Mouse (Mus musculus): Measurements from ENCODE around the gene Xrcc4. TPM values are rescaled to one million over a fixed set of nuclear protein-coding genes. Genes with fewer than 3 reads are reported as not detected.

The Xrcc4 gene
- polyA plus RNA-seq, 1 experiment, result 0.27 TPM

DNA sequence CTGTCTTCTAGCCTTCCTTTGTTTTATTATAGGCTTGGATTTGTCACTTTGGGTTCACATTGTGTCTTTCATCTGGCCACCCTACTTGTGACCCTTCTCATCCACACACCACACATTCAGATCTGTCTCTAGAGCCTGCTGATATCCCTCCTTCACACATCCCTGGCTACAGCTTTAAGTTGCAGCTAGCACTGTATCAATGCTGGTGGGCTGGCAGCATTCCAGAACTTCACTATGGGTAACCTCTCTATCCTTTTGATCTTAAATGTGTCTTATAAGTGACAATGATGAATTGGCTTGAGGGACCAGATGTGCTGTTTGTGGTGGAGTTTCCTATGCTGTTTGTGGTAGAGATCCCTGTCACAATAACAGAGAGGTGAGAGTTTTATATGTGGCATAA is 120.7 kb downstream of the Xrcc4 start:
- no peak for TF ChIP-seq CTCF (IDR thresholded peaks at IDR 0.05; ENCODE audit: extremely low read depth, insufficient read length, insufficient replicate concordance, low read depth, low read length)
- TF ChIP-seq POLR2A (IDR thresholded peaks at IDR 0.05; ENCODE audit: low read depth, low read length), result no peak
- H3K27me3 ChIP-seq (ENCODE audit: control insufficient read depth, insufficient read depth, low read length), result no peaks in the 10 kb centered on the region
- no peaks in the 10 kb centered on the region for H3K36me3 ChIP-seq (ENCODE audit: control insufficient read depth, insufficient read depth, low read length)
- H3K4me1 ChIP-seq (ENCODE audit: control insufficient read depth, insufficient read depth, insufficient read length, low read length), result no peaks in the 10 kb centered on the region
- H3K27ac ChIP-seq (ENCODE audit: insufficient read depth, low read depth, low read length), result no peak overlapping the region
- no peak overlapping the region for H3K4me3 ChIP-seq (ENCODE audit: low read depth, low read length)

DNA sequence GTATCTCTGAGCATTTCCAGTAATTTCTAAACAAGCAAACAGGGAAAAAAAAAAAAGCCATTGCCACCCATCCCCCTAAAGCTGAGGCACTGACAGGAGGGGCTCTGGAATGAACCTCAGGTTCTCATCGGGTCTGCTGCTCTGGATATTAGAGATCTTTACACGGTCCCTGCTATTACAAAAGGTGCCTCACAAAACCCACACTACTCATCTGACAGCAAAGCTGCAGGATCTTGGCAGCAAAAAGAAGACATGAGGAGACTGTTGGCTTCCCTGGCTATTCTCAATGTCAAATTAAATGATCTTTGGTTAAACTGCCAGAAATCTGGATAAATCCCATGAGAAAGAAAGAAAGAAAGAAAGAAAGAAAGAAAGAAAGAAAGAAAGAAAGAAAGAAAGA is 145.1 kb downstream of the Xrcc4 start:
- H3K27me3 ChIP-seq (ENCODE audit: control insufficient read depth, insufficient read depth, low read length), result no peaks in the 10 kb centered on the region
- TF ChIP-seq POLR2A (IDR thresholded peaks at IDR 0.05; ENCODE audit: low read depth, low read length) (no peak), CTCF (IDR thresholded peaks at IDR 0.05; ENCODE audit: extremely low read depth, insufficient read length, insufficient replicate concordance, low read depth, low read length) (no peak)
- no peaks in the 10 kb centered on the region for H3K4me1 ChIP-seq (ENCODE audit: control insufficient read depth, insufficient read depth, insufficient read length, low read length)
- no peak overlapping the region for H3K27ac ChIP-seq (ENCODE audit: insufficient read depth, low read depth, low read length)
- H3K4me3 ChIP-seq (ENCODE audit: low read depth, low read length), result no peak overlapping the region
- no peaks in the 10 kb centered on the region for H3K36me3 ChIP-seq (ENCODE audit: control insufficient read depth, insufficient read depth, low read length)
- 82% methylated on average over 2 of the region's 2 CpGs for WGBS

DNA sequence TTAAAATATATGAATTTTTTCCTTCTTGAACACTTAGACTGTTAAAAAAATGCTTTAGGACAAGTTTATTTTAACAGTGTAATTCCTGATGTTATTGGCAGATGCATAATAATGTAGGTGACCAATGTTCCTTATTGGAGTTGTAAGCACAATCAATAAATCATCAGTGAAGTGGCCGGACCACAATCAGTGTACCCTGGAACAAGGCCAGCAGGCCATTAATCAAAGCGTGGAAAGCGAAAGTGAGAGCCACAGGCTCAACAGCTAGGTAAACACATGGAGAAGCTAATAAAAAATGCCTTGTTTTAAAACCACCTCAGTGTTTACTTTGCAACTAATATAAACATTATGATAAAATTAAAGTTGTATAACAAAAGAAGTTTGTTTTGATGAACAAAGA is 159.9 kb downstream of the Xrcc4 start:
- Histone ChIP-seq H3K27me3 (ENCODE audit: control insufficient read depth, insufficient read depth, low read length) (no peaks in the 10 kb centered on the region), H3K4me3 (ENCODE audit: low read depth, low read length) (no peak overlapping the region), H3K4me1 (ENCODE audit: control insufficient read depth, insufficient read depth, insufficient read length, low read length) (no peaks in the 10 kb centered on the region), H3K27ac (ENCODE audit: insufficient read depth, low read depth, low read length) (no peak overlapping the region), H3K36me3 (ENCODE audit: control insufficient read depth, insufficient read depth, low read length) (no peaks in the 10 kb centered on the region)
- TF ChIP-seq CTCF (IDR thresholded peaks at IDR 0.05; ENCODE audit: extremely low read depth, insufficient read length, insufficient replicate concordance, low read depth, low read length), result no peak
- TF ChIP-seq POLR2A (IDR thresholded peaks at IDR 0.05; ENCODE audit: low read depth, low read length), result no peak
- WGBS, result 7% methylated on average over 3 of the region's 3 CpGs

DNA sequence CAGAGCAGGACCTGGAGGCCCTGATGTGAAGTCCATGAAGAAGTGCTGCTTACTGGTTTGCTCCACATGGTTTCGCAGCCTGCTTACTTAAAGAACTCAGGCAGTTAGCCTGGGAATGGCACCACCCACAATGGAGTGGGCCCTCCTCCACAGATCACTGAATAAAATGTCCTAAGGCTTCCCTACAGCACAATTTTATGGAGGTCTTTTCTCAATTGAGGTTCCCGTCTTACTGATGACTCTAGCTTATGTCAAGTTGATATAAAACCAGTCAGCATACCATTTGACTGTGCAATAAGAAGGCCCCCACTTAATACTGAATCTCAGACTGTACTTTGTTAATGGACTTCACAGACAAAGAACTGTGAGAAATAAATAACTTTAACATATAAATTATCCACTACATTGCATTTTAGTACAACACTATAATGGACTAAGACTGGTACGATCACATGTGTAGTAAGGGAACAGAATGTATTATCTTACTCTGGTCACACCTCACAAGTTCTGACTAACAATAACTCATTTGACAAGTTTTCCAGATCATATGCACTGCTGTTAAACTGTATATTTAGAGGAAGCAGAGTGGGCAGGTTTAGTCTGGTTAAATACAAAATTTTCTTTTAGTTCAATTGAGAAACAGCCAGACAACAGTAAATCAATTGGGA is 170.5 kb downstream of the Xrcc4 start:
- H3K4me1 ChIP-seq (ENCODE audit: control insufficient read depth, insufficient read depth, insufficient read length, low read length), result no peaks in the 10 kb centered on the region
- WGBS, result 93% methylated on average over 3 of the region's 3 CpGs
- no peaks in the 10 kb centered on the region for H3K27me3 ChIP-seq (ENCODE audit: control insufficient read depth, insufficient read depth, low read length)
- no peak overlapping the region for H3K27ac ChIP-seq (ENCODE audit: insufficient read depth, low read depth, low read length)
- H3K4me3 ChIP-seq (ENCODE audit: low read depth, low read length), result no peak overlapping the region
- TF ChIP-seq CTCF (IDR thresholded peaks at IDR 0.05; ENCODE audit: extremely low read depth, insufficient read length, insufficient replicate concordance, low read depth, low read length) (no peak), POLR2A (IDR thresholded peaks at IDR 0.05; ENCODE audit: low read depth, low read length) (no peak)
- no peaks in the 10 kb centered on the region for H3K36me3 ChIP-seq (ENCODE audit: control insufficient read depth, insufficient read depth, low read length)

GRCm38 (mm10) chr13:89914332-89914731 is 175.1 kb downstream of the Xrcc4 start:
- Histone ChIP-seq H3K27me3 (ENCODE audit: control insufficient read depth, insufficient read depth, low read length) (no peaks in the 10 kb centered on the region), H3K4me3 (ENCODE audit: low read depth, low read length) (no peak overlapping the region), H3K27ac (ENCODE audit: insufficient read depth, low read depth, low read length) (no peak overlapping the region), H3K4me1 (ENCODE audit: control insufficient read depth, insufficient read depth, insufficient read length, low read length) (no peaks in the 10 kb centered on the region), H3K36me3 (ENCODE audit: control insufficient read depth, insufficient read depth, low read length) (no peaks in the 10 kb centered on the region)
- TF ChIP-seq POLR2A (IDR thresholded peaks at IDR 0.05; ENCODE audit: low read depth, low read length), result no peak
- TF ChIP-seq CTCF (IDR thresholded peaks at IDR 0.05; ENCODE audit: extremely low read depth, insufficient read length, insufficient replicate concordance, low read depth, low read length), result no peak
- 87% methylated on average over 5 of the region's 5 CpGs for WGBS

GRCm38 (mm10) chr13:89913891-89914290 is 175.5 kb downstream of the Xrcc4 start:
- Histone ChIP-seq H3K4me1 (ENCODE audit: control insufficient read depth, insufficient read depth, insufficient read length, low read length) (no peaks in the 10 kb centered on the region), H3K27ac (ENCODE audit: insufficient read depth, low read depth, low read length) (no peak overlapping the region), H3K27me3 (ENCODE audit: control insufficient read depth, insufficient read depth, low read length) (no peaks in the 10 kb centered on the region), H3K36me3 (ENCODE audit: control insufficient read depth, insufficient read depth, low read length) (no peaks in the 10 kb centered on the region), H3K4me3 (ENCODE audit: low read depth, low read length) (no peak overlapping the region)
- no peak for TF ChIP-seq CTCF (IDR thresholded peaks at IDR 0.05; ENCODE audit: extremely low read depth, insufficient read length, insufficient replicate concordance, low read depth, low read length)
- TF ChIP-seq POLR2A (IDR thresholded peaks at IDR 0.05; ENCODE audit: low read depth, low read length), result no peak
- WGBS, result 75% methylated on average over 6 of the region's 6 CpGs

DNA sequence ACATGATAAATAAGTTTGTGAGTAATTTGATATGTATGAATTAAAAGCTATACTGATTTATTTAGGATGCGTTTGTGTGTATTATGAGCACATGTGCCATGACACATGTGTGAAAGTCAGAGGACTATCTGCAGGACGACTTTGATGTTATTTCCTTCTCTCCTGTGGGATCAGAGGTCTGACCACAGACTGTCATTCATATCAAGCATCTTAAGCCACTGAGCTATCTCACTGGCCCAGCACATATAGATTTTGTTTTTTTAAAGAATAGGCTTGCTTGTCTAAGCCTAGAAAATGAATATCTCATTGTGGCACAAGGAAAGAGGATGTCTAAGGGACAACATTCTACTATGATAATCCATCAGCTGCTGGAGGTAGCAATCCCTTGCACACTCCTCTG is 183.3 kb downstream of the Xrcc4 start:
- H3K4me3 ChIP-seq (ENCODE audit: low read depth, low read length), result no peak overlapping the region
- H3K4me1 ChIP-seq (ENCODE audit: control insufficient read depth, insufficient read depth, insufficient read length, low read length), result 0 out of 2 replicates have a peak, but pooled peaks cover 2% of the 10 kb centered on the region
- no peak overlapping the region for H3K27ac ChIP-seq (ENCODE audit: insufficient read depth, low read depth, low read length)
- 70% methylated on average over 2 of the region's 2 CpGs for WGBS
- H3K27me3 ChIP-seq (ENCODE audit: control insufficient read depth, insufficient read depth, low read length), result no peaks in the 10 kb centered on the region
- H3K36me3 ChIP-seq (ENCODE audit: control insufficient read depth, insufficient read depth, low read length), result no peaks in the 10 kb centered on the region
- TF ChIP-seq CTCF (IDR thresholded peaks at IDR 0.05; ENCODE audit: extremely low read depth, insufficient read length, insufficient replicate concordance, low read depth, low read length), result no peak
- TF ChIP-seq POLR2A (IDR thresholded peaks at IDR 0.05; ENCODE audit: low read depth, low read length), result no peak

Data from small intestine, adult 2 months (tissue).